Mouse (Mus musculus) ZHBTc4 (cell line): ENCODE results near the gene Phlpp1.

Source experiments
- DNase-seq: peaks from one replicate; pipeline ENCODE4 v3.0.0-alpha.2; 2011; ENCODE audit warnings: low read depth, low spot score

Gene Phlpp1

GRCm38 (mm10) chr1:106171241-106172220, at the start of gene Phlpp1:
Gene Phlpp1 (plus strand): TSS chr1:106171752.
- DNase-seq, result peak; percentile 99

- DNase-seq, result no peak
Observed at GRCm38 (mm10) chr1:106126601-106127000, 45.0 kb upstream of the Phlpp1 start.

GRCm38 (mm10) chr1:106131697-106132349, 39.7 kb upstream of the Phlpp1 start:
- DNase-seq, result no peak

DNA sequence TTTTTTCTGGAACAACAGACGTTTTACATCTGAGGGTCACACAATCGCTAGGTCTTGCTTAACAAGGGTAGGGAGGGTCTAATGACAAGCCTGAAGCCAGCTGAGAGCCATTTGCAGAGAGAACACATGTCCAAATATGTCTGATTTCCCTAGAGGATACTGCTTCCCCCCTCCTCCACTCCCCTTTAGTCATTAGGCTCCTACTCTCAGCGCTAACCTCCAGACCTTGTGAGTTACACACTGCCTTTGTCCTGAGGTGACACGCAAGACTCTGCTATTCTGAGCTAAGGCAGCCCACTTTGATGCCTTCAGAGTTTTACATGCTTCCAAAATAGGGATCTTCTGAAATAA, 39.2 kb upstream of the Phlpp1 start:
- no peak for DNase-seq

DNA sequence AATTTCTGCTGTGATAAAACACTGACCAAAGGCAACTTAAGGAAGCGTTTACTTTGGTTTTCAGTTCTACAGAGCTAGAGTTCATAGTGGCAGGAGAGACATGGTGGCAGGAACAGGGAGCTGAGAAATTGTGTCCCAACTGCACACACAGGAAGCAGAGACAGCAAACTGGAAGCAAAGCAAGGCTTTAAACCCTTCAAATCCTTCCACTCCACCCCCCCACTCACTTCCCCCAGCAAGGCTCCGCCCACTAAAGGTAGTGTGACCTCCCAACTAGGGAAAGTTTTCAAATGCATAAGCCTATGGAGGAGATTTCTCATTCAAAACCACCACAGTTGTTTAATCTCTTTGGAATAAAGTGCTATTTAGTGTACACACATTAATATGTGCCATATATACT, 32.9 kb upstream of the Phlpp1 start:
- DNase-seq, result no peak

GRCm38 (mm10) chr1:106139137-106139536, 32.4 kb upstream of the Phlpp1 start:
- no peak for DNase-seq

DNA sequence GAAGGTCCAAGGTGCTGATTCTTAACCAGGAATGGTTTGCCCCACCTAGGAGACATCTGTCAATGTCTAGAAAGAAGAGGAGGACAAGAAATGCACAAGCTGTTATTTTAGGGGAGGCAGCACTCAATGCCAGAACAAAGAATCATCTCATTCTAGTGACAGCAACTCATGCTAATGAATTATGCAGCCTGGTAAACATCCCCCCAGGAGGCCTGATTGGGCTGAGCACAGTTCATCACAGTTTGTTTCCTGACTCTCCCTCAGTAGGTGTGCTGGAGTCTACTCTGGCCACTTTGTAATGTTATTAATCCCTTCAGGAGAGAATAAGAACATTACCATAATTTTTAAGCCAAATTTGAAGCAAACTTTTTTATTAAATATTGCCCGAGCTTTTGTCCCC, 29.5 kb upstream of the Phlpp1 start:
- DNase-seq, result no peak

DNA sequence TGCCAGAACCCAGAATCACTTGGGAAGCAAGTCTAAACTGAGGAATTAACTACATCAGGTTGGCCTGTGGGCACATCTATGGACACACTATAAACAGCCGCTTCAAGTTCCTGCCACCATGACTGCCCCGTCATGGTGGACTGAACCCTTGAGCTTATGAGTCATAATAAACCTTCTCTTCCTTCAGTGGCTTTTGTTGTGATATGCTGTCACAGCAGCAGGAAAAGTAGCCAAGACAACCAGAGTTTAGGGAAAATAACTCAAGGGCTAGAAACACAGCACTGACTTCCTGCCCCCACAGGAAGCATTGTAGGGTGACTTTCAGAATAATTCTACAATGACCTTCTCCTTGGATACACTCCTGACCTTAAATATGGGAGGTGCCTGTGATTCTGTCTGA, 27.0 kb upstream of the Phlpp1 start:
- DNase-seq, result no peak

DNA sequence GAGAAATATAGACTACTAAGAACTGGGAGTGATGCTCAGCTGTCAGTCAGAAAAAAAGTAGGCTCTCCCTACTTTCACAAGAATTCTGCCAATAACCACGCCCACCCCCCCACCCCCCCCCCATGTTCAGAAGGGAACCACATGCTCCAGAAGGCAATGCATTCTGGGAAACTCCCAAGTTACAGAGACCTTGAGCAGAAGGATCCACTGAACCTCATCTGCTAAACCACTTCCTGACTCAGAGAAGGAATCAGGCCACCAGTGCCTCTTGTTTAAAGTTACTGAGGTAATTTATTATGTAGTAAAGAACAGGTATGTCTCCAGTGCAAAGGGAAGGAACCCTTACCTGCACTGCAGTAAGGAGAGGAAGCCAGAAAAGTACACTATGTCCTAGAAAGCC, 26.5 kb upstream of the Phlpp1 start:
- no peak for DNase-seq

- DNase-seq, result no peak
Observed at GRCm38 (mm10) chr1:106145565-106146190, 25.9 kb upstream of the Phlpp1 start.

- DNase-seq, result no peak
Observed at GRCm38 (mm10) chr1:106148386-106149380, 22.9 kb upstream of the Phlpp1 start.

- peak; percentile 76 for DNase-seq
Observed at GRCm38 (mm10) chr1:106151846-106152245, 19.7 kb upstream of the Phlpp1 start.

DNA sequence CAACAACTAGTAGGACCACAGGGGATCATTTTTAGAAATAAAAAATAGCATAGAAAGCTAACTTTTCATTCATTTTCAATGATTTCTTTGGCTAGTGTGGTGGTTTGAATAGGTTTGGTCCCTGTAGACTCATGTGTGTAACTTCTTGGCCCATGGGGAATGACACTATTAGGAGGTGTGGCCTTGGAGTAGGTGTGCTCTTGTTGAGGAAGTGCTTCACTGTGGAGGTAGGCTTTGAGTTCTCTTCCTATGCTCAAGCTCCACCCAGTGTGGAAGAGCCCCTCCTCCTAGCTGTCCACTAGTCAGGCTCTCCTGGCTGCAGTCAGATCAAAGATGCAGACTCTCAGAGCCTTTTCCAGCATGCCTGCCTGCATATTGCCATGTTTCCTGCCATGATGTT, 18.8 kb upstream of the Phlpp1 start:
- peak; percentile 22 for DNase-seq

DNA sequence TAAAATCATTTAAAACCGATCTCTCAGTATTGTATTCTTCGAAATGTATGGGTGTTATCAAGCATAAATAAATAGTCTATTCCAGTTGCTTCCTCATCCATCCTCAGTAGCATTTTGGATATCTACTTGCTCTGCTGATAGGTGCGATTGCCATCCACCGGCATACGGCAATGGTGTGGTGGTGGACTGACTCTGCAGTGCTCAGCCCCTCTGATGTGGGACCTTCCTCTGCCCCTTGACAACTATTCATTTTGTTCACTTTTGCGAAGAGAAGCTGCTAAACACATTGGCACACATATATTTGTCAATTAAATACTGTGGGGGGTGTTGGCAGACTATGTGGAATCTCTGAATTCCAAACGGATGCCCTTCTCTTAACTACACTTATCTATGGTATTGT, 17.0 kb upstream of the Phlpp1 start:
- DNase-seq, result no peak

DNA sequence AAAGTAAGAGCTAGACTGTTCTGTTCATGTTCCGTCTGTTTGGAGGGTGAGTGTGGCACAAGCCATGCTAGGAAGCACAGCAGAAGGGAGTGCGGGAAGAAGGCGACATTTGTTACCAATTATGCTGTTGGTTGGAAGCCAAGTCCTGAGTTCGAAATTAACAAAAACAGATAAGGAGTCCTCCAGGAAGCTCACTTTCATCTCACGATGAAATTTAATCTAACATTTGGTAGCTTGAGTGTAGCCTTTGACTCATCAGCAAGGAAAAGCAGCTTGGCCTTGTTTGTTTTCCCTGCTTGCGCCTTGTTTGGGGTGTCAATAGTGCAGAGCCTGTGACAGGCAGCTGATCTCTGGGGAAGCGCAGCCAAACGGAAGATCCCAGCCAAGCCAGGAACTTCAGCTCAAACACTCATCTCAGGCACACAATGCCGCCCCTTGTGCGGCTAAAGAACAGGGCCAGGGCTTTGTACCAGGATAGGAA, 16.4 kb upstream of the Phlpp1 start:
- DNase-seq, result no peak

DNA sequence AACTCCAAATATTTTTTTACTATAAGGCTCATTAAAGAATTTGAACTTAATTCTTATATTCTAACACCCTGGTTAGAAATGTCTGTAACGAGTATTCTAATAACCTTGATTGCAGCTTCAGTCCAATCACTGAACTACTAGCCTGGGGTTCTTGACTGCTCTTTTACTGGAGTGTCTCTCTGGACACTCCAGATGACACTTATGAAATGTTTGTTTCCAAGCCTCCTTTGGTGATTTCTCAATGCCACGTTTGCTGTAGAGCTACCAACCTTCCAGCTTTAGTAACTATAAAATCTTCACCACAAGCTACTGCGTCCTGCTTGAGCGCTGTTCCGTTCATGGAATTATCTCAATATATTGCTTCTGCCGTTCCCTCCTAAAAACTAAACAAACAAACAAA, 15.8 kb upstream of the Phlpp1 start:
- no peak for DNase-seq

- DNase-seq, result no peak
Observed at GRCm38 (mm10) chr1:106157961-106158515, 13.5 kb upstream of the Phlpp1 start.

DNA sequence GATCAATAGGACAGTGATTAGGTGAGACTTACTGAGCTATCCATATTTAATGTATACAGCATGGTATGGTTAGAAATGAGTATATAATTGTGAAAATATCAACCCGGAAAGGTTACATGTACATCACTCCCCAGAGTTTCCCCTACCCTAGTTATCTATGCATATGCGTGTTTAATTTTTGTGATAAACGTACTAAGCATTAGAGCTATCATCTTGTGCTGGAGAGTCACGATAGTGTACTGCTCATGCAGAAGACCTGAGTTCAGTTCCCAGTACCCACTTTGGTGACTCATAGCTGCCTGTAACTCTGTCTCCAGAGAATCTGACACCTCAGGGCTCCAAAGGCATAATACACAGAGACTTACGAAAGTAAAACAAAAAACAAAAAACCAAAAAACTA, 11.9 kb upstream of the Phlpp1 start:
- DNase-seq, result no peak

DNA sequence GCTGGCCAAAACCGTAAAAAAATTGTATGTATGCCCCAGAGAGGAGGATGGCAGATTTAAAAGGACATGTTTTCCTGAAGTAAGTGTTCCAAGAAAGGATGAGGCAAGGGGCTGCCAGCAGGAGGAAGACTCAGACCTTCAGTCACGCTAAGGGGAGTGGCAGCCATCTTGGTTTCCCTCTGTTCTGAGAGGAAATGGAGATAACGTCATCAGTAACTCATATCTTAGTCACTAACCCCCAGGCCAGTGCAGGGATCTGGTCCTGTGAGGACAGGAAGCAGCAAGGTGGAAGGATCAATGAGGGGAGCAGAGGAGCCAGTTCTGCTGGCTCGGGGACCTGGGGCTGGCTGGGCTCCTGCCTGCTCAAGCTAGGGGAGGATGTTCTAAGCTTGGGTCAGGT, 10.6 kb upstream of the Phlpp1 start:
- DNase-seq, result no peak

DNA sequence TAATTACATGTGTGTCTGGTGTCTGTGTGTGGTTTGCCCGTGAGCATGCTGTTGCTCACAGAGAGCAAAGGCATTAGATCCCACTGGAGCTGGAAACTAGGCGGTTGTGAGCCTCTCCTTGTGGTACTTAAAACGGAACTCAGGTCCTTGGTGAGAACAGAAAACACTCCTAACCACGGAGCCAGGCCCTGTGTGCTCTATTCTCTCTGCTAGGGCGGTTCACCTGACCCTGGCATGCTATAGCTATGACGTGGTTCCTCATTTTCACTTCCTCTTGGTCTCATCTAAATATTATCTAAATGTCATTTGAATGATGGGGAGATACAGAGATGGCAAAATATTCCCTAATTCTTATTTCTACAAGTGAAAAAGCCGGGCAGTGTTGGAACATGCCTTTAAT, 9.0 kb upstream of the Phlpp1 start:
- no peak for DNase-seq

- no peak for DNase-seq
Observed at GRCm38 (mm10) chr1:106163401-106163800, 8.2 kb upstream of the Phlpp1 start.
